Mouse (Mus musculus): ENCODE data around the gene Zfp704.

Gene Zfp704

GRCm38 (mm10) chr3:9609581-9610341, at the start of gene Zfp704:
Gene Zfp704 (minus strand): TSS chr3:9610085.
- DNase-seq (ENCODE audit: low spot score), result peak; percentile 87

DNA sequence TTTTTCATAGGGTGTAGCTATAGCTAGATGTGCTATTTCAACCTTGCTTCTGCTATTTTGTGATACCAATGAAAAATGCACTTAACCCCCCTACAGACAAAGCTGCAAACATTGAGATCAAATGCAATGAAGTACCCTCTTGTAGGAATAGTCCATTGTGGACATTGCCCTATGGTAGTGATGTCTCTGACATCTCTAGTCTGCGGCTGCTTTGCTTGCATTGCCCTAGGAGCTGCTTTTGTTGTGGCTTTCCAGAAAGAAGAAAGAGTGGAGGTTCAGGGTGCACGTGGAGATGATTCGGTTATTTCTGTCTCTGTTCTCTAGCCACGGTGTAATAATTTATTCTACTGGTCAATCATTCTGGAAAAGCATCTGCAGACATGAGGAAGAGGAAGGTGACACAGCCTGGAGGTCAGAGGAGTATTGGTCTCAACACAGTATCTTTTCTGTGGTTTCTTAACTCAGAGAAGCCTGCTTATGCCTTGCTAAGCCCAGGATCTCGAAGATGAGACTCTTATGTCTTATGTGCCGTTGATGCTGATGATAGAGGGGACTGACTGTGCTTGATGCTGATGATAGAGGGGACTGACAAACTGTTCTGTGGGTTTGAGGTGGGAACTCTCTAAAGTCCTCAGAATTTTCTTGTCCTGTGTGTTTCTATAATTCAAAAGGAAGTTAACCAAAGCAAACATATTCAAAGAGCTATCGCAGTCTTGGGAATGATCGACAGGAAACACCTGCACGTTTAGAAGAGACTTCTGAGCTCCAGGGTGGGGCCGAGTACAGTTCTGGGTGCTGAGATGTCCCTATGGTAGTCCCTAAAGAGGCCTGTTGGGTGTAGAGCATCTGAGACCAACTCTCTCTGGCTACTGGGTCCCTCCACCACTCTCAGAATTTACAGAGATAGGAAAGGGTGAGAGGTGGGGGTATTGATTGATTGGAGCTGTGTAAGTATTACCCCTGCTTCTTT, 23.4 kb upstream of the Zfp704 start:
- DNase-seq (ENCODE audit: low spot score), result no peak

DNA sequence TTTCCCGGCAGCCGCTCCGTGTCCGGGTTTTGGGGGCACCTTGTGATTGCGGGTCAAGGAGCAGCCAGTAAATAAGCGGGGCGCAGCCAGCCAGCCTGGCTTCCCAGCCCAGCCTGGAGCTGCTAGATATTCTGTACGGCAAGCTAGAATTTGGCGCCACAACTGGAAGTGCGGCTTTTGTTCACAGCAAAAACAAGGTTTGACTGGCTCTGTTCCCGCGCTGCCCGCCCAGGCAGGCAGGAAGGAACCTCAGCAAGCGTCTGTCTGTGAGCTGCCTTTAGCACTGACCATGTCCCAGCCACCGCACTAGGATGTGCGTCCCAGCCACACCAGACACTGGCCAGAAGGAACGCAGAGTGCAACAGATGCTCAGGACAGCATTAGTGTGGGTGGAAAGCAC, 20.1 kb upstream of the Zfp704 start:
- peak; percentile 53 for DNase-seq (ENCODE audit: low spot score)

GRCm38 (mm10) chr3:9628041-9628440, 18.2 kb upstream of the Zfp704 start:
- DNase-seq (ENCODE audit: low spot score), result no peak

DNA sequence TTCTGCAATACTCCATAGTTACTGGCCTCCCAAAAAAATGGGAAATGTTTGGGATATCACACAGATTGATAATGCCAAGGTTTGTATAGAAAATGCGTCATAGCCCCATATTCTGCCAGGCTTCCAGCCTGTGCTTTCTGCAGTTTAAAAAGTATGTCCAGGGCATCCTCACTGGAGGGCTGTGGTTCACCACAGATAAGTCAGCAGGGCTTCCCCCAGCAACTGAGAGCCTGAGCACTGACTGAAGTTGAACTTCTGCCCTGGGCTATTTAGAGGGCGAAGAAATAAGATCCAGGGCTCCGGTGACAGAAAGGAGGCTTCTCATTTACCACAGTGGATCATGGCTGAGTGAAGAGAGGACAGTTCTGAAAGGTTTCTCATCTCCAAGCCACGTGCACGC, 16.3 kb upstream of the Zfp704 start:
- no peak for DNase-seq (ENCODE audit: low spot score)

DNA sequence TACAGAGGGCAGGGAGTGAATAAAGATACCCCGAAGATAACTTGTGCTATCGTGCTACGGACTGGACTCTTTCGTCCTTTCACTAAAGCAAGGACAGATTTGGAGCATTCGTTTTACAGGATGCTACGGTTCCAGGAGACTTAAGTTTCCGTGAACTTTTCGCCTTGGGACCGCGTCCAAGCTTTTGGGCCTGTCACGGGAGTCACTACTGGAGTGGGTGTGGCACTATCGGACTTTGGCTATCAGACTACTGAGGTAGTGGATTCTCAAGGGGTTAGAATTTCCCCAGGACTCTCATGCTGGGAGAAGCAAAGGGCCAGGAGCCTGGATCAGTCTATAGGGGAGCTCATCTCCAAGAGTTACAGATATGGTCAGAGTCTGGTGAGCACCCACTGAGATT, 10.7 kb upstream of the Zfp704 start:
- DNase-seq (ENCODE audit: low spot score), result no peak

GRCm38 (mm10) chr3:9619562-9620275, 9.8 kb upstream of the Zfp704 start:
- no peak for DNase-seq (ENCODE audit: low spot score)

DNA sequence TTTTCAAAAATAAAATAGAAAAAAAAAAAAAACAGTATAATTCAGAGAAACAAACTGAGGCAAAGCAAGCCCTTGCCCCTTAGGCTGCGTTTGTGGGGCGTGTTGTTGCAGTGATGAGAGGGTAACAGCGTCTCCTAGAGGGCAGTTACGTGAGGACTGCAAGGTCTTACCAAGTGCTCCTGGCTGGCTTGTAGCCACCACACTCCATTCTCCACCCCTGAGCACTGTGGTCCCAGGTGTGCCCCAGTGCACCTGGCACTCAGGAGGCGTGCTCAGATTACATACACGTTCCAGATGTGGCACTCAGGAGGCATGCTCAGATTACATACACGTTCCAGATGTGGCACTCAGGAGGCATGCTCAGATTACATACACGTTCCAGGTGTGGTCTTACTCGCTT, 7.2 kb upstream of the Zfp704 start:
- no peak for DNase-seq (ENCODE audit: low spot score)

DNA sequence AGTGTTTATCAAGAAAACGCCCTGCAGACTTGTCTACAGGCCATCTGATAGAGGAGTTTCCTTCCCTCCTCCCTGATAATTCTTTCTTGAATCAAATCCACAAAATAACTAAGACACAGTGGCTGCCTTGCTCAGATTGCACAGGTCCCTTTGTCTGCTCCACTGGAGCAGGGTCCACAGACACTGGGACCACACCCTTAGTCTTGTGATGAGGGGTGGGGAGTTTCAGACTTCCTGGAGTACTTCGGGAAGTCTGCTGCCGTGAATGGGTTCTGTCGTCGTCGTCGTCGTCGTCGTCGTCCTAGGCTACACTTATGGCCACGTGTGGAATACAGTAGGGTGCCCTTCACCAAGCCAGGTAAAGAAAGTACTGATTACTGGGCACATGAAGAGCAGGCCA, 4.8 kb upstream of the Zfp704 start:
- DNase-seq (ENCODE audit: low spot score), result no peak

DNA sequence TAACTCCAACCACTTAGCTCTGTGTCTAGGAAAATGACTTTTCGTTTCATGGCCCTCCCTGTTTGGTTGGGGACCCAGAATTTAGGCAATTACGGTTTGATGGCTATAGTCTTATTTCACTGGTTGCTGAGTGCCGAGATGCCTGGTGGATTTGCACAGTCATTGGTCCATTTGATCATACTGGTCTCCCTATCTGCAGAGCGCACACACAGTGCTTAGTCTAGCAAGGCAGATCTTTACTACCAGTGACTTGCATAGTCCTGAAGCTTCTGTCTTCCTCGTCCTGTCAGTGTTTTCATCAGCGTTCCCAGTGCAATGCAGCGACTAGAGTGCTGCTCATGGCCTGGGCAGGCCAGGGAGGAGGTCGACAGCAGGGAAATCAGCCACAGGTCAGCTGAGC, 4.1 kb upstream of the Zfp704 start:
- DNase-seq (ENCODE audit: low spot score), result no peak

GRCm38 (mm10) chr3:9611226-9611625, 1.3 kb upstream of the Zfp704 start:
- DNase-seq (ENCODE audit: low spot score), result no peak

DNA sequence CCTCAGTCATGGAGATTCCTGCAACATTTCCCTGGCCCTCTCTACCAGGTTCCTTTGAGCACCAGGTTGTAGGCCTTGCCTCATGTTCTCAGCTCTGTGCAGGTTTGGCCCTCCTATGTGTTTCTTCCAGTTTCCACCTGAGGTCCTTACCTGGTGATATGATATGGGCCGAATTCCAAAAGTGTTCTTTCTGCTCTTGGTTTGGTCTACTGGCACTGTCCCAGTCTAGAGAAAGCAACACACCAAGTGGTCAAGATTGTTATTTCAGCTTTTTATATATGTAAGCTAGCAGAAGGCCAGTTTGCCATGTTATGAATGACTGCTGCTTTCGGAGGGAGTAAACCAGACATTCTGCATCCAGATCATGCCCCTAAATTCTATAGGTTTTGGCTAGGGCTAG, 541 bp upstream of the Zfp704 start:
- DNase-seq (ENCODE audit: low spot score), result no peak

DNA sequence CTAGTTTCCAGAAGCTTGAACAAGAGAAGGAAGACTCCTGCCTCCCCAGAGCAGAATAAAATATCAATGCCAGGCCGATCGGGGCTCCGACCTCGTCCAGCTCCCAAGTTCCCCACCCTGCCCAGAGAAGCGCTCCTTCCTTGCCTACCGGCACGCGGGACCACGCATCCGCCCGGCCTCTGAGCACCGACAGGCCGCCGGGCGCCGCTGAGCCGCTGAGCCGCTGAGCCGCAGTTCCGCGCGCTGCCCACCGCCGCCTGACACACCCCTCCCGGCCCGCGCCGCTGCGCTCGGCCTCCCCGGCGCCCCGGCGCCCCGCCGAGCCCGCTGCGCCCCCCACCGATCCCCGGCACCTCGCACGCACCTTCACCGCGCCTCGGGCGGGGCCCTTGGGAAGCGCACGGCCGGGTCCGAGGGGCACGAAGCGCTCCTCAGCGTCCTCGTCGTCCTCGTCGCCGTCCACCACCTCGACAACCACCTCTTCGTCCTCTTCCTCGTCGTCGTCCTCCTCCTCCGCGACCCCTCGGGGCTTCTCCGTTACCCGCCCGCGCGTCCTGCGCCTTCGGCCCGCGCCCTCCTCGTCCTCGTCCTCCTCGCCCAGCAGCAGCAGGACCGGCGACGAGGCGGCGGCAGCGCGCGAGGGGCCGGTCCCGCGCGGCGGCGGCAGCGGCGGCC, 842 bp downstream of the Zfp704 start:
- peak; percentile 34 for DNase-seq (ENCODE audit: low spot score)

GRCm38 (mm10) chr3:9608441-9608905, 1.4 kb downstream of the Zfp704 start:
- peak; percentile 64 for DNase-seq (ENCODE audit: low spot score)

- no peak for DNase-seq (ENCODE audit: low spot score)
Measured at GRCm38 (mm10) chr3:9607686-9608085, 2.2 kb downstream of the Zfp704 start.

GRCm38 (mm10) chr3:9605784-9606706, 3.8 kb downstream of the Zfp704 start:
- no peak for DNase-seq (ENCODE audit: low spot score)

DNA sequence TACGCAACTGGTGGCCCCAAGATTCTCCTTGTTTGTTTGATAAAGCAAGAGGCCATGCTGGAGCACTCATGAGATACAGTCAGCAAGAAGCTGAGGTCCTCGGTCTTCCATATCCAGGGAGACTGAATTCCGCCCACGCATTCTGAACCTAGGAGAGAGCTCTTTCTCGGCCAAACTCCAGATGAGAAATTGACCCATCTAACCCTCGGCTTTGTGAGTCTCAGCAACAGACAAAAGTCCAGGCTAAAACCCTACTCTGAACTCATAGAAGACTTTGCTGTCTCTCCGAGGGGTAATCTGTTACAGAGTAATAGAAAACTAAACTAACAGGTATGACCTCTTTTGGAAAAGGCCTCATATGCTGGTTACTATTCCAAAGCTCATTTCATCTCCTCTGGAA, 4.9 kb downstream of the Zfp704 start:
- DNase-seq (ENCODE audit: low spot score), result no peak

GRCm38 (mm10) chr3:9603866-9604265, 6.0 kb downstream of the Zfp704 start:
- no peak for DNase-seq (ENCODE audit: low spot score)

DNA sequence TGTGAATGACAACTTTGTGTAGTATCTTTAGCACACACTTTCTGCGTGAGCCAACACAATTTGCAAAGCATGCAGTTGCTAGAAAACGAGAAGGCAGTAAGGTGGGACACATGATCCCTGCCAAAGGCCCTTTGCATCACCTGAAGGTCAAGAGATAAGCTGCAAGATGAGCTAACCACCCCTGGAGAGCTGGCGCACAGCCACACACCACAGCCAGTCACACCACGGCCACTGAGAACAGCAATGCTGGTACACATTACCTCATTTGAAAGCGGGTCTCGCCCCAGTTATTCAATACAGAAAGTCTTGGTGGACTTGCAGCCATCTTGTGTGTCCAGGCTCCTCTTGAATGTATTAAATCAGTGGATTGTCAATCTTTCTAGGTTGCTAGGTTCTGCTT, 9.3 kb downstream of the Zfp704 start:
- peak; percentile 25 for DNase-seq (ENCODE audit: low spot score)

- peak; percentile 43 for DNase-seq (ENCODE audit: low spot score)
Measured at GRCm38 (mm10) chr3:9599738-9600410, 10.0 kb downstream of the Zfp704 start.
